Mouse (Mus musculus): ENCODE measurements around the gene Fancf.

DNA sequence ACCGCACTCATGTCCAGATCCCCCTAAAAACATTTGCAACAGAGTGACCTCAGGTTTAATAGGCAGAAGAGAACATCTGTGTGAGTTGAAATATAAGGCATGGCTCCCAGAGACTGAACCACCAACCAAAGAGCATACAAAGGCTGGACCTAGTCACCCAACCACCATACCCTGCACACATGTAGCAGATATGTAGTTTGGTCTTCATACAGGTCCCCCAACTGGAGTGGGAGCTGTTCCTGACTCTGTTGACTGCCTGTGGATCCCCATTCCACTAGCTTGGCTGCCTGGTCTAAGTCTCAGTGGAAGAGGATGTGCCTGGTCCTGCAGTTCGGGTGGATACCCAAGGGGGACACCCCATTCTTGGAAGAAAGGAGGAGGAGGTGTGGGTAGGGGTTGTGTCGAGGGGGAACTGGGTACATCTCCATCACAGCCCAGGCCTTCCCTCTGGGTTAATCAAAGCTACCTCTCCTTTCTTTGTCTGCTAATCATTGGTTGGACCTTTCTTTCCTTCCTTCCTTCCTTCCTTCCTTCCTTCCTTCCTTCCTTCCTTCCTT is 45.7 kb downstream of the Fancf start:
- TF ChIP-seq POLR2A (IDR thresholded peaks at IDR 0.05; ENCODE audit: borderline replicate concordance, control insufficient read depth, low read depth, low read length) (no peak), CTCF (IDR thresholded peaks at IDR 0.05; ENCODE audit: control insufficient read depth, insufficient read depth, low read length) (no peak)
